Mouse (Mus musculus) liver, adult (tissue): Measurements from ENCODE around the gene 5830473C10Rik.

Source experiments
- GATA4 ChIP-seq: IDR thresholded peaks from 2 replicates; pipeline ENCODE4 v1.6.1; 2014; ENCODE audit warnings: mild to moderate bottlenecking, low read length; ENCODE audit not compliant: insufficient replicate concordance

Gene 5830473C10Rik

DNA sequence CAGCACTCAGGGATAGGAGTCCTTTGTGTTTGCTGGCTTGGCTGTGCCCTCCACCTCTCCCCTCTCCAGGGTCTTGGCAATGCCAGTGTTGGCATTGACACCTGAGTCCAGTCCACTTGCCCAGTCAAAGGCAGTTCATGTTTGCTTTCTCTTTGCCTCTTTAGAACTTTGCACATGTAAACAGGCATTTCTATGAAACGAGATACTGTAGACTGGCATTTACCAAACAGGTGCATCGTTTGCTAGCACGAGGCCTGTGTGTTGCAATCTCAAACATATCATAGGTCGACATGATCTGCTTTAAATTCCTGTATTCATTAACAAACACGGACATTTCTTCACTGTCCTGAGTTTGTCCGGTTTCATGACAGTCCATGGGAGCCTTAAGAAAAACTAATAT is at the start of gene 5830473C10Rik:
5830473C10Rik (plus strand) TSS at position 365 of the 400 bp plus-strand sequence.
- TF ChIP-seq GATA4: peak; percentile 64; the same call in 1 of the 2 replicates

DNA sequence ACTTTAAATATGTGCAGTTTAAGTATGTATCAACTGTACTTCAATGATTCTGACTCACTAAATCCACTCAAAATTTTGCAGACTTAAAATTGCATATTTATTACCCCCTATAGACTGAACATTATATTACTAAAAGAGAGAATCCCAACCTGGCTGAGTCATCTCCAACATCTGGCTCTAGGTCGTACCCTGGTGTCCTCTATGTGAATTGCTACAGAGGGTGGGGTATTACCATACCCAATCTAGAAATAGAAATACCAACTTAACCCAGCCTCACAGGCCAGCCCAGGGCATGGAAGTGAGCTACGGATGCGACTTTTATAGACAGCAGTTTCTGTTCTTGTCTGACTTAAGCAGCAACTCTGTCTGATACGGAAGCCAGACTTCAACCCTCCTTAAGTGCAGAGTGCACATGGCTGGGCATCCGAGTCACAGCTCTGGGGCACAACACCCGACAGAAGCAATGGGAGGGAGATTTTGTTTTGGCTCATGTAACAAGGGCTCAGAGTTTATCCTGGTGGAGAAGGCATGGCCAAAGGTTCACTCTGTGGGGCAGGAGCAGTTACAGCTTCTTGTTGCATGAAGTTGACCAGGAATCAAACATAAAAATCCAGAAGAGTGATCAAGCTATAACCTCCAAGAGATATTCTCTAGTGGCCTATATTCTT is 48.5 kb upstream of the 5830473C10Rik start:
- TF ChIP-seq GATA4: no peak

- TF ChIP-seq GATA4: no peak
These were observed 45.3 kb upstream of the 5830473C10Rik start for GRCm38 (mm10) chr5:90515561-90515960.

DNA sequence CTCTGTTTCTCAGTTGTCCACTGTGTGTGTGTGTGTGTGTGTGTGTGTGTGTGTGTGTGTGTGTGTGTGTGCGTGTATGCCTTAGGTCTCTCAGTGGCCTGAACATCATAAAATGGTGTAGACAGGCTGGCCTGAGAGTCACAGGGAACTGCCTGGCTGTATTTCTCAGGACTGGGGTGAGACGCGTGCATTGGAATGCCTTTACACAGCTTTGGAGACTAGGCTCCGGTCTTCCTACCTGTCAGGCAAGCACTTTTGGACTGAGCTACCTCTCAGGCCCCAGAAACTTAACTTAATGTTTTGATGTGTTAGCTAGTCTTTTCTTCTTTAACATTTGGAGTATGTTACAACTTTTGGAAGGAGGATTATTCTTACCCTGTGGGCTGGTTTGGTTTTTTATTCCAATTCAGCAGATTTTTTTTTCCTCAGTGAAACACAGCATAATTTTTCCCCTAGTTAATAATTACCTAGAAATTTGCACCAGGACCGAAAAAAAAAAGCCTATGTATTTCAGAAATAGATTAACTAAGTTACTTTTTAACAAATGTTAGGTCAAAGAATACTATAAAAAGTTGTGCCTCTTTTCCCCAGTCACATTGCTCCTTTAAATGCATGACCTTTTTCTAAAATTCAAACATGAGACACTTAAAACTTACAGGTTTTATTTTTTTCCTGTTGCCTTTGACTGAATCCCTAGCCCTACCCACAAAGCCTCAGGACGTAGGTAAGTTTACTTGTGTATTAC is 42.4 kb upstream of the 5830473C10Rik start, which contains the start of gene Afm:
Afm (plus strand) TSS at position 577 of the 745 bp plus-strand sequence.
- no peak for TF ChIP-seq GATA4

- TF ChIP-seq GATA4: no peak
These were observed 9.7 kb upstream of the 5830473C10Rik start for GRCm38 (mm10) chr5:90551191-90551590.

DNA sequence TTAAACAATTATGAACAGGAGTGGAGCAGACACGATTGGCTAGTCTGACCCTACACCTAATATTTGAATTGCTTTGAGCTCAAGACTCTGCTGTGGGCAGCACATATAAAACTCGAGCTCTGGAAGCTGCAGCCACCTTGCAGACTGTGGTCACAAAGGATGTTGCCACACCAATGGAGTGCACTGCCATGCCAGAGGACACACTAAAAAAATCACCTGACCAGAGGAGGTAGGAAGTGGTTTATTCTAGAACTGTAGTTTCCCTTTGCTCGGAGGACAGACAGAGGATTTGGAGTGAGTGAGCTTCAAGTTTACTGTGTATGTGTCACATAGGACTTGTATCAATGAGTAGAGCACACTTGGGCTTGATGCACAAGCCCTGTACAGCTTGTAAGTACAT is 4.9 kb upstream of the 5830473C10Rik start:
- no peak for TF ChIP-seq GATA4

DNA sequence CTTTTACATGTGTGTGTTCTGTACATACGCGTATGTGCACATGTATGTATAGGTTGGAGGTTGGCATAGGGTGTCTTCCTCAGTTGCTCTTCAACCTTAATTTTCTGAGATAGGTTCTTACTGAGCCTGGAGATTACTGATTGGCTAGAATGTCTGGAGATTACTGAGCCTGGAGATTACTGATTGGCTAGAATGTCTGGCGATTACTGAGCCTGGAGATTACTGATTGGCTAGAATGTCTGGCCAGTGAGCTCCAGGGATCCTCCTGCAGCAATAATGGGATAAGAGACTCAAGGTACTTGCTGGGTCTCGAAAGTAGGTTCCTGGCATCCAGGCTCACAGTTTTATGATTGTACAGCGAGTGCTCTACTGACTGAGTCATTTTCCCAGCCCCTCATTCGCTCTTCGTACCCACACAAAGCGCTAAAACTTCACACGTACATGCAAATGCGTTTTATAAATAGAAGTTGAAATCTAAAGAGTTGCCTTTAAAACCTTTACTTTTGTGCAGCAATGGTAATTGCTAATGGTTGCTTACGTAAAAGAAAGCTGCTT is 891 bp downstream of the 5830473C10Rik start:
- TF ChIP-seq GATA4: no peak

- no peak for TF ChIP-seq GATA4
These were observed 2.0 kb downstream of the 5830473C10Rik start for GRCm38 (mm10) chr5:90562880-90563279.

GRCm38 (mm10) chr5:90564161-90564560 is 3.3 kb downstream of the 5830473C10Rik start:
- TF ChIP-seq GATA4: no peak

DNA sequence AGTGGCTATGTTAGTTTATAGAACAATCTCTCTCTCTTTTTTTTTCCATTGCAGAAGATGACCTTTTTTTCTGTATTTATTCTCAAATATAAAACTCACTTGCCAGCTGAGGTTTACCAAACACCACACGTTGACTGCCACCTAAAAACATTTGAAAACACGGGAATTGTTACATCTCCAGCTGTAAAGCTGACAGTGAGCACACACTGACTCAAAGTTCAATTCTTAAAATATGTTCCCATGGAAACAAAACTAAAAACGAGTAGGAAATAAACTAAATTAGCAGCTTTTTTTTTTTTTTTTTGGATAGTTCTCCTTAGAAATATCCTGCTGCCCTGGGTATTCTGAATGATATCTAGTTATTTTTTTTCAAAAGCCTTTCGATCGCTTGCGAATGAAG is 4.3 kb downstream of the 5830473C10Rik start:
- no peak for TF ChIP-seq GATA4

- no peak for TF ChIP-seq GATA4
These were observed 6.9 kb downstream of the 5830473C10Rik start for GRCm38 (mm10) chr5:90567788-90568187.

- TF ChIP-seq GATA4: peak; percentile 16; the same call in 1 of the 2 replicates
These were observed 7.4 kb downstream of the 5830473C10Rik start for GRCm38 (mm10) chr5:90568338-90568737.

DNA sequence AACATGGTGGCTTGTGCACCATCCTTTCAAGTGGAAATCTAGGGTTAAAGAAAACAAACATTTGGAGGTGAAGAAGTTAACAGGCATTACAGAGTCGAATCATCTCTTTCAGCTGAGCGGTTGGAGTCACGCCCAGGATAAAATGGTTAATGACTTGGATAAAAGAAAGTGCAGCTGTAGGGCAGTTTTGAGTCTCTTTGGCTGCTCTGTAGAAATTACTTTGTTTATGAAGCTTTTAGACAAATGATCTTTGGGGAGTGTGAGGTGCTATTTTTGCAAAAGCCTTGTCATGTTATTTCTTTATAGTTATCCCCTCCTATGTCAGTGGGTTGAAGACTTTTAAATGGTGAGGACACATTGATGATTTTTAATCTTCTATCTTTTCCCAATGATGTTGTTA is 10.3 kb downstream of the 5830473C10Rik start:
- TF ChIP-seq GATA4: no peak

DNA sequence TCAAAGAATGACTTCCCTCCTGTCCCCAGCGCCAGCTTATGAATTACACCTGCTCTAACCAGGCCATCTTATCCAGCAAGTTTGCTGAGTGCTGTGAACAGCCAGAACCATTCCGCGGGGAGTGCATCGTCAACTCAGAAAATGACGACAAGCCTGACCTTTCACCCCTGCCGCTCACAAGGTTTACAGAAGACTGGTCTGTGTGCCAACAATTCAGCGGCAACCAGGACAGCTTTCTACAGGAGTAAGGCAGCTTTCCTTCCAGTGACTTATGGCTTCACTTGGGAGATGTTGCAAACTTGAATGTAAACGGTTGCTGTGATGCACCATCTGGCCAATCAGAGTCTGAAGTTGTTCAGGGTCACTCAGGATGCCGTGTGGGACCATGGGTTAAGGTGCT is 16.8 kb downstream of the 5830473C10Rik start:
- no peak for TF ChIP-seq GATA4

GRCm38 (mm10) chr5:90579556-90579955 is 18.6 kb downstream of the 5830473C10Rik start:
- no peak for TF ChIP-seq GATA4

GRCm38 (mm10) chr5:90582179-90582578 is 21.3 kb downstream of the 5830473C10Rik start:
- no peak for TF ChIP-seq GATA4
